Mouse (Mus musculus): Measurements from ENCODE around the gene P2ry14.
"Not testable (repeated sequence)": the region's sequence is repeated elsewhere in the genome, so short reads cannot be mapped to it uniquely, and the experiment has no call there.

The P2ry14 gene

GRCm38 (mm10) chr3:59145194-59145593 is 8.2 kb downstream of the P2ry14 start:
- DNase-seq (ENCODE audit: low spot score in 2 of 2) = no peak

DNA sequence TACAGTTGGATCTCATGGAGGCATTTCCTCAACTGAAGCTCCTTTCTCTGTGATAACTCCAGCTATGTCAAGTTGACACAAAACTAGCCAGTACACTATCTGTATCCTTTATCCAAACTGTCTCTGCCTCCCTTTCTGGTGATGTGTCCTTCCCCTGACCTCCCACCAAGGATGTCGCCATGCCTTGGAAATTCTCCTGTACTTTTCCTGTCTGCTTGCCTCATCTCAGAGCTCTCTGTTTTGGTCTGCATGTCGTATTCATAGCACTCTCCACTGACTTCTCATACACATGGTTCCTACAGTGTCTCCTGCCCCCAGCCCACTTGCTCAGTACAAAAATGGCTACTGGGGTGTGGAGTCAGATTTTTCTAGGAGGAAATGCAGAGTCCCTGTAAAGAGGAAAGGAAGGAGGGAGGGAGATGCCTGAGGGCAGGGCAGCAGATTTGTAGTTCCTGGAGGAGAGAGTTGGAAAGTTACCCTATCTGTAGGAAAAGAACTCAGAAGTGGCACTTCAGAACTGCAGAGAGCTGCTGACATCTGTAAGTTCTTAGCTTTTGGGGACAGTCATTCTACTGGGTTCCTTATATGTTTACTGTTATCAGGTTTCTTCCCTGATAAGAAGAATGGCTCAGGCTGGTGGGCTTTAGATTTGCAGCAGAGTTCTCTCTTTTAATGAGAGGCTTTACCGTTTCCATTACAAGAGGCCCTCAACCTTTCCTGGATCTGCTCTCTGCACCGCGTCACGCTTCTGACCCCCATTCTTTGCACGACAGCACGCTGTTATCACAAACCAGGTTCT is 11.7 kb downstream of the P2ry14 start:
- DNase-seq (ENCODE audit: low spot score in 2 of 2) = no peak

- DNase-seq (ENCODE audit: low spot score in 2 of 2) = not testable (repeated sequence)
These were observed 12.5 kb downstream of the P2ry14 start for GRCm38 (mm10) chr3:59140941-59141340.

DNA sequence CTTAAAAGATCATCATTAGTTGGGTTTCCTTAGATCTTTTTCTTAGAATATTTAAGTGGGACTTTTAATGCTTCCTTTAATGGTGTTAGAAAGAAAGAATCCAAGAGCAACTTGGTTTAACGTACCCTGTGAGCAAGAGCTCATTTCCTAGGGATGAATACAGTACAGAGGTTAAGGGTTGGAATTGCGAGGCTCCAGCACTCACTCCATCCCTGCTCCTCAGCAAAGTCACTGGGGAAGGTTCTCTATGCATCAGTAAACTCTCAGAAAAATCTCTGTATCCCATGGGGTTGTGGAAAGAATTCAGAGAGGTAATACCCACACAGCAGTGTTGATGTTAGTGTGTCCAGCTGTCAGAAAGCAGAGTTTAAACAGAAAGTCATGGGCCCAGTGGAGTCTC is 13.3 kb downstream of the P2ry14 start:
- DNase-seq (ENCODE audit: low spot score in 2 of 2) = no peak

DNA sequence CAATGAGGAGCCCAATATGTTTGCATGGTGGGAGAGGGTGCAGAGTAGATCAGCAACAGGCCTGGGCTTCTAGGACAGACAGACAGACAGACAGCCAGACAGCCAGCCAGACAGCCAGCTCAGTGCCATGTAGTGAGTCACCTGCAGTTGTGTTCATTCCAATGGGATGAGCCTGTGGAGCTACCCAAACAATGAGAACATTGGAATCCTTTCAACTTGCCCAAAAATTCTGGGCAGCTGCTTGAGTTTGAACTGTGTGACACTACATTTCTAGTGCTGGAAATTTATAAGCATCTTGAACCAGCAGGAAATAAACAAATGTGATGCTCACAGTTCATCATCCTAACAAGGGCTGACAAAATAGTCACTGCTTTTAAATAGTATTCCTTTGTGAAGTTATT is 13.8 kb downstream of the P2ry14 start:
- no peak for DNase-seq (ENCODE audit: low spot score in 2 of 2)

GRCm38 (mm10) chr3:59138946-59139468 is 14.4 kb downstream of the P2ry14 start:
- DNase-seq (ENCODE audit: low spot score in 2 of 2) = no peak

DNA sequence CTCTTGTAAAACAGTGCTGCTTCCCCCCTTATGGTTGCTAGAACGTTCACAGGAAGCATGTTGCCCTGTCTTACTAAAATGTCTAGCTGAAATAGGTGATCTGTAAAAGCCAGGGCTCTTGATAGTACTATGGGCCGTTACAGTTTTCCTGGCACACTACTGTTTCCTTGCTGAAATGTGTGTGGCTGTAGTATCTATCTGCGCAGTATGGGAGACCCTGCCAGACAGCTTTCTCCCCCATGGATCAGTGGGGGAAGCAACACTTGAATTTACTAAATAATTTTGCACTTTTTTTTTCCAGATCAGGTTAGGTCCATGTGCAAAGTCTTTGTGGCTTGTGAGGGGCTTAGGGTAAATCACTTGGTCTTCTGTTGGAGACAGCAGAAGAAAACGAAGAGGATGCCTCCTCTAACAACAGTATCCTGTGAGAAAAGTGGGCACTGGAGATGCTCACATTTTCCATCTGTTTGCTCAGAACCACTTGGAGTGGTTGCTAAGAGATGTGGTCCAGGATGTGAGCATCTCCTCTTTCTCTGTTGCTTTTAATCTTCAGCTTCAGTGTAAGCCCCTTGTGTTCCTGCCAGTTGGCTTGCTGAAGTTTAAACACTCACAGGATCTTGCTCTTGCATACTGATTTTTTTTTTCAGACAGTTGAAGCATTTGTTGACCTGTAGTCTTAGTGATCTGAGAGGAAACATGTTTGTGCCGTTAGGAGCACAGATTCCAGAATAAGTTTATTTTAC is 17.3 kb downstream of the P2ry14 start:
- DNase-seq (ENCODE audit: low spot score in 2 of 2) = no peak

DNA sequence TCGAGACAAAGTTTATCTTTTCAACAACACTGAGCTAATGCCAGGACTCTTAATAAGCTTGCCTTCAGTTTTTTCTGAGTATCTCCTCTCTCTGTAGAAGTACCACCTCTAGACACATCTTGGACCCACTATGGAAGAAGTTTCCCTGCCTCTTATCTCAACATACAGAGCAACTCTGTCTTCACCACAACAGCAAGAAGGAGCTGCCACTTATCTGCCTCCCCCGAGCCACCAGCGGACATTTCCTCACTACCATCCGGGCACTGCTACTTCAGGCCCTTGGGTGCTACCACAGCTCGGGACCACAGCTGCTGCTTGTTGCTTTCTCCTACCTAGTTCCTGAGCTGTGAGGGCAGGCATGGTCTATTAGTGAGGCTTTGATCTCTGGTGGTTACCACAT is 20.2 kb downstream of the P2ry14 start:
- no peak for DNase-seq (ENCODE audit: low spot score in 2 of 2)

DNA sequence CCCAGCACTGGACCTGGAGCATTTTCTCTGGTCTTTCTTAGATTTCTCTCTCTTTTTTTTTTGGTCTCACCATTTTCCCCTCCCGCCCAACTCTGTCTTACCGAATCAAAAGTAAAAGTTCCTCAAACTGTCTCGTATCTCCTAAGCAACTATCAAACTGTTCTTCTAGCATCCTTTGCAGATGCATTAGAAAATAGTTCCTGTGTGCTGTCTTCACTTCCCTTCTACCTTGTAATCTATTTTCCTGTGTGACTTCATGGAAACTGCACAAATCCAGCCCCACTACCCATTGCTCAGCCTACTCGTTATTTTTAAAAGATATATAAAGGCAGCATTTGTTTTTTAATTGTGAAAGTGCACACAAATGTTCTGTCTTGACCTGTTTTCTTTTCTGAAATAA is 21.5 kb downstream of the P2ry14 start:
- no peak for DNase-seq (ENCODE audit: low spot score in 2 of 2)

- no peak for DNase-seq (ENCODE audit: low spot score in 2 of 2)
These were observed 22.3 kb downstream of the P2ry14 start for GRCm38 (mm10) chr3:59131081-59131480.

DNA sequence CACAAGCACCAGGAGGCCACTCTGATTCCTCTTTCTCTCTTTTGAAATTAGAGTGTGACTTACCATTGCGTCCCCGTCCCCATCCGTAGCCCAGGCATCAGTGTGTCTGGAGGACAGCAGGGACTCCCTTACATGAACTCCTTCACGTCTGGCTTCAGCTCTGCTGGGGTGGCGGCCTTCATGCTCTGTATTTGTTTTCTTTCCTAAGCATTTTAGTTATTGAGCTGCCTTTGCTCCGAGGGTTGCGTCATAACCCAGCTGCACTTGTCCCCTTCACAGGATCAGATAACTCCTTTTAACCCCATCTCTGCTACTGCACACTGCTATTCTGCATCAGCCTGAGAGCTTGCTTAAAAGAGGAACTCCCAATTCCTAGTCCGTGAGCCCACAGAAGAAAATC is 23.0 kb downstream of the P2ry14 start:
- DNase-seq (ENCODE audit: low spot score in 2 of 2) = no peak

GRCm38 (mm10) chr3:59129547-59129946 is 23.9 kb downstream of the P2ry14 start:
- DNase-seq (ENCODE audit: low spot score in 2 of 2) = no peak

- no peak for DNase-seq (ENCODE audit: low spot score in 2 of 2)
These were observed 24.7 kb downstream of the P2ry14 start for GRCm38 (mm10) chr3:59128681-59129080.

DNA sequence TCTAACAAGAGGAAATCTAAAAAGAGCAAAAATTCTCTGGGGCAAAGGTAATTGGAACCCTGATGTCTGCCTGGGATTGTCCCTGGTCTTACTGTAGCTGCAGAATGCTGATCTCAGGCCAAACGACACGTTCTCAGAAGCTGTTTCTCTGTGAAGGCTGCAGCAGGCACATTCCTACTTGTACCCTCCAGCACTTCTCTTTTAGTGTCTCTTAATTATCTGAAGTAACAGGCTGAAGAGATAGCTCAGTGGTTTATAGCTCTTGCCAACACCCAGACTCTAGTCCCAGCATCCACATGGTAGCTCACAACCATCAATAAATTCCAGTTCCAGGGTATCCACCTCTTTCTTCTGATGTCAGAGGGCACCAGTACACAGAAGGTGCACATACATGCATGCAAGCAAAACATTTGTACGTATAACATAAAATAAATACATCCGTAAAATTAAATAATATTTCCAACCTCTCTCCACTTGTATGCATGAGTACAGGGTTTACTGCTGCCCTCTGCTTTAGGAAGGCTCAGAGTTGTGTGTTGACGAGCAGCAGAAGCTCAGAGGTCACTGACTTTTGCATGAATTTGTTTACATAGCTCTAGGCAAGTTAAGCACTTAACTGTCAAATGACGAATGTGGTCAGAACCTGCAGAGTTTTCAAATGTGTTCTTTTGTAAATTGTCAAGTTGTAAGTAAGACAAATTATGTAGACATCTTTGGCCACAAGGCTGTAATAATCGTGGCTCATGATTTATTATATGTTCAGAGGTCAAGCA is 27.4 kb downstream of the P2ry14 start:
- no peak for DNase-seq (ENCODE audit: low spot score in 2 of 2)

- DNase-seq (ENCODE audit: low spot score in 2 of 2) = no peak
These were observed 28.4 kb downstream of the P2ry14 start for GRCm38 (mm10) chr3:59125022-59125421.

DNA sequence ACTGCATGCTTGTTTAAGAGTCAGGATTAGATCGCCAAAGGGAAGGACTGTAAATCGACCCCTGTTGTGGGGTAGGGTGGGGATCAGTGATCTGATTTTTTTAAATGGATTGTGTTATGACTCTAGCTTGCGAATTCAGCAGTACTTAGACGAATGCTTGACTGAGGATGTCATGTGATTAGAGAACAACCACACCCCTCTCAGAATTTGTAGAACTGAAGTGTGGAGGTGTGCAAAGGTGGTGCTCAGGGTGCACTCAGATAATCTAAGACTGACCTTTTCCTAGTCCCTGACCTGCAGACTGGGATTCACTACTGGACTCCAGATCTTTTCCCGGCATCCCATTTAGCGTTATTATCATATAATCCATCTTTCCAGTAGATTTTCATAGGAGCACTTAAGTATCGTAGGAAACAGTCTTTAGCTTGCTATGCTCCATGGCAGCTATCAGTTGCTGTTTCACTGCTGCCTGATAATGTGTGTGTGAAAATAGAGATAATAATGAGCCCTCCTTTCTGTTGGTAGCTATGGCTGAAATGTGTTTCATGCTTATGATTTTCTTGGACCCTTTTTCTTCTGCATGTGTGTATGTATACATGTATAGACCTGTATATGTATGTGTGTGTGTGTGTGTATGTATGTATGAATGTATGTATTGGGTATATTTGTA is 31.5 kb downstream of the P2ry14 start:
- no peak for DNase-seq (ENCODE audit: low spot score in 2 of 2)

GRCm38 (mm10) chr3:59121067-59121730 is 32.2 kb downstream of the P2ry14 start:
- DNase-seq (ENCODE audit: low spot score in 2 of 2) = no peak

DNA sequence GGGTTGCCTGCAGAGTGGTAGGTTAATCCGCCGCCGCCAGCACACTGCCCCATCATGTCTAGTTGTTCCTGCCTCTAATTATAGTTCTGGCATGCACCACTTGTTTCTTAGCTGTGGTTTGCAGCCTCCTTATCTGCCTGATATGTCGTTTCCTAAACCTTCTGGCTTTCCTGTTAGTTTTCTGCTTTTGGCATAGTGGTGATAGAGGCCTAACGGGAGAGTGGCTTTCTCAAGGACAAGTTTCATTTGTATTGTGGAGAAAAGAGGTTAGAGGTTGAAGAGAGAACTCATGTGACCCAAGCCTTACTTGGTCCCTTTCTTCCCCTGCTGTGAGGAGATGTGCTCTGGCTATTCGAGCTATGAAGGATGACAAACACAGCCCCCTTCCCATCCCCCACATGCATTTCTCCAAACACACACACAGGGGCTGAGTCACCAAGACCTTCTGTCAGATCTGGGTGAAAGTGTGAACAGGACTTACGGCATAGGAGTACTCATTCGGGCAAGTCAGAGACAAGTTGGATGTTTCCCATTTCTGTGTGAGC is 39.4 kb downstream of the P2ry14 start:
- DNase-seq (ENCODE audit: low spot score in 2 of 2) = no peak

- DNase-seq (ENCODE audit: low spot score in 2 of 2) = not testable (repeated sequence)
These were observed 40.1 kb downstream of the P2ry14 start for GRCm38 (mm10) chr3:59113291-59113690.

- no peak for DNase-seq (ENCODE audit: low spot score in 2 of 2)
These were observed 41.5 kb downstream of the P2ry14 start for GRCm38 (mm10) chr3:59111944-59112343.

- DNase-seq (ENCODE audit: low spot score in 2 of 2) = not testable (repeated sequence)
These were observed 43.6 kb downstream of the P2ry14 start for GRCm38 (mm10) chr3:59109834-59110233.
